Mouse (Mus musculus): ENCODE results near the gene Cetn3. TPM values are rescaled to one million over a fixed set of nuclear protein-coding genes. Genes with fewer than 3 reads are reported as not detected.

The Cetn3 gene
- total and polyA plus RNA-seq, 3 experiments = 55.6 to 211 (median 158) TPM

GRCm38 (mm10) chr13:81744092-81744396 lies 38.8 kb upstream of the Cetn3 start:
- in situ Hi-C loops (cut with MboI; ENCODE audit: low pct_ligation_motif_present, low pct_unique_long_range_greater_than_20kb, low sequenced_read_pairs) = no loop called here
- DNase-seq (ENCODE audit: extremely low read depth) = no peak
- Histone ChIP-seq H3K79me2 (replicated peaks; ENCODE audit: control insufficient read depth, extremely low read depth, insufficient read depth, poor library complexity, severe bottlenecking) (no peaks in the 10 kb centered on the region), H3K4me1 (ENCODE audit: control insufficient read depth in 1 of 2, insufficient read depth in 2 of 2) (peaks cover 10 to 13% of the 10 kb centered on the region in 2 experiments), H3K27me3 (replicated peaks) (no peaks in the 10 kb centered on the region), H3K4me2 (ENCODE audit: insufficient read depth, low read depth, poor library complexity, severe bottlenecking) (no peak overlapping the region), H3K9ac (ENCODE audit: insufficient read depth, low read depth) (no peak overlapping the region), H3K4me3 (replicated peaks in 1 of 3; ENCODE audit: low read depth in 2 of 3, low read length in 2 of 3, poor library complexity in 1 of 3) (no peak overlapping the region), H3K9me3 (replicated peaks; ENCODE audit: low read length) (no peaks in the 10 kb centered on the region), H3K36me3 (replicated peaks in 1 of 2; ENCODE audit: control insufficient read depth in 1 of 2, insufficient read depth in 1 of 2, low read length in 1 of 2) (no peaks in the 10 kb centered on the region), H3K27ac (ENCODE audit: insufficient read depth, low read depth) (no peak overlapping the region)
- no peak for TF ChIP-seq ZNF384 (IDR thresholded peaks at IDR 0.05; ENCODE audit: low read depth, low read length)
- TF ChIP-seq ZKSCAN1 (IDR thresholded peaks at IDR 0.05; ENCODE audit: borderline replicate concordance, low read depth, low read length) = no peak
- TF ChIP-seq IRF4 (IDR thresholded peaks at IDR 0.05; ENCODE audit: low read depth, low read length) = no peak
- no peak for TF ChIP-seq NRF1 (IDR thresholded peaks at IDR 0.05; ENCODE audit: low read depth, low read length)
- no peak for TF ChIP-seq RCOR1 (conservative IDR thresholded peaks at IDR 0.05; ENCODE audit: low read depth, low read length)
- no peak for TF ChIP-seq MAFK (IDR thresholded peaks at IDR 0.05; ENCODE audit: insufficient replicate concordance, low read length)
- dilution Hi-C loops (cut with MboI; ENCODE audit: extremely low pct_ligation_motif_present, extremely low pct_unique_long_range_greater_than_20kb, low sequenced_read_pairs) = no loop called here

DNA sequence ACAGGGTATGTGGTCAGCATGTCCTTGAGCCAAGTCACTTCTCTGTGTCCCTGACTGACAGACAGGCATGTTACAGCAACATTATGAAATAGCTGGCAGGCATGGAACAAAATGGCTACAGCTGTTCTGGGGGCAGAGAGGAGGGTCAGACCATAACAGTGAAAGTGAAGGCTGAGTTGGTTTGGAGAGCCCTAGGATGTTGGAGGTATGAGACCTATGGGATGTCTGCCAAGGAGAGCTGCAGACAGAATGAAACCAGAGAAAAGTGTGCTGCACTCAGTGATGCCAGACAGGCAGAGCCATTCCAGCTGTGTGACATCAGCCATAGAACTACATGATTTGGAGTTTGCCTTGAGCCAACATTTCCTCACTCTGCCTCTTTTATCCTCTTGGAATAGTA lies 28.0 kb upstream of the Cetn3 start:
- Histone ChIP-seq H3K27ac (ENCODE audit: insufficient read depth, low read depth) (no peak overlapping the region), H3K4me1 (ENCODE audit: control insufficient read depth in 1 of 2, insufficient read depth in 2 of 2) (no peaks in the 10 kb centered on the region), H3K27me3 (replicated peaks) (no peaks in the 10 kb centered on the region), H3K4me3 (replicated peaks in 1 of 3; ENCODE audit: low read depth in 2 of 3, low read length in 2 of 3, poor library complexity in 1 of 3) (no peak overlapping the region), H3K9me3 (replicated peaks; ENCODE audit: low read length) (peaks cover 4% of the 10 kb centered on the region), H3K79me2 (replicated peaks; ENCODE audit: control insufficient read depth, extremely low read depth, insufficient read depth, poor library complexity, severe bottlenecking) (no peaks in the 10 kb centered on the region), H3K9ac (ENCODE audit: insufficient read depth, low read depth) (no peak overlapping the region), H3K4me2 (ENCODE audit: insufficient read depth, low read depth, poor library complexity, severe bottlenecking) (no peak overlapping the region), H3K36me3 (replicated peaks in 1 of 2; ENCODE audit: control insufficient read depth in 1 of 2, insufficient read depth in 1 of 2, low read length in 1 of 2) (no peaks in the 10 kb centered on the region)
- no peak for DNase-seq (ENCODE audit: extremely low read depth)
- dilution Hi-C loops (cut with MboI; ENCODE audit: extremely low pct_ligation_motif_present, extremely low pct_unique_long_range_greater_than_20kb, low sequenced_read_pairs) (no loop called here), in situ Hi-C loops (cut with MboI; ENCODE audit: low pct_ligation_motif_present, low pct_unique_long_range_greater_than_20kb, low sequenced_read_pairs) (no loop called here)
- no peak for TF ChIP-seq CHD2 (IDR thresholded peaks at IDR 0.05; ENCODE audit: low read length)
- no peak for TF ChIP-seq ETS1 (conservative IDR thresholded peaks at IDR 0.05; ENCODE audit: low read depth, low read length)
- TF ChIP-seq ELF1 (IDR thresholded peaks at IDR 0.05; ENCODE audit: low read depth, low read length) = no peak
- no peak for TF ChIP-seq USF2 (conservative IDR thresholded peaks at IDR 0.05; ENCODE audit: low read depth, low read length)
- TF ChIP-seq GABPA (IDR thresholded peaks at IDR 0.05; ENCODE audit: insufficient replicate concordance, low read depth, low read length) = no peak
- TF ChIP-seq JUND (conservative IDR thresholded peaks at IDR 0.05; ENCODE audit: low read depth, low read length) = no peak
- no peak for TF ChIP-seq RCOR1 (conservative IDR thresholded peaks at IDR 0.05; ENCODE audit: low read depth, low read length)
- no peak for TF ChIP-seq SIN3A (IDR thresholded peaks at IDR 0.05; ENCODE audit: low read length)
- no peak for TF ChIP-seq ZMIZ1 (IDR thresholded peaks at IDR 0.05; ENCODE audit: low read depth, low read length)
- no peak for TF ChIP-seq CTCF (conservative IDR thresholded peaks at IDR 0.05 in 1 of 2, IDR thresholded peaks at IDR 0.05 in 1 of 2; ENCODE audit: low read depth in 2 of 2, low read length in 2 of 2)
- no peak for TF ChIP-seq HCFC1 (IDR thresholded peaks at IDR 0.05; ENCODE audit: low read depth, low read length)
- no peak for TF ChIP-seq IRF4 (IDR thresholded peaks at IDR 0.05; ENCODE audit: low read depth, low read length)
- TF ChIP-seq PAX5 (IDR thresholded peaks at IDR 0.05; ENCODE audit: low read length) = no peak
